Mouse (Mus musculus) testis, adult 10 weeks (tissue): Measurements from ENCODE around the gene Pink1. TPM values are rescaled to one million over a fixed set of nuclear protein-coding genes. Genes with fewer than 3 reads are reported as not detected.

Experiments
- polyA plus RNA-seq: library from polyadenylated mRNA; stranded (reverse); fragments of 350-450 nt; fragmentation: Illumina TruSeq; extraction: RNeasy Lipid Tissue Mini Kit (QIAGEN cat#74804); gene quantifications from one replicate; pipeline ENCODE4 v1.2.3, GENCODE M21; 2014; ENCODE audit warnings: low read depth, low replicate concordance

The Pink1 gene
- 55.3 TPM for polyA plus RNA-seq

GRCm38 (mm10) chr4:138326077-138326695, at the start of gene Pink1:
TSS of gene Pink1 (minus strand) at chr4:138326307.

GRCm38 (mm10) chr4:138367641-138368497, 41.8 kb upstream of the Pink1 start, which contains the start of gene Cda:
TSS of gene Cda (minus strand) at chr4:138367992.

GRCm38 (mm10) chr4:138304340-138305104, 21.6 kb downstream of the Pink1 start, which contains the start of gene Ddost:
TSS of gene Ddost (plus strand) at chr4:138304730.

Other genes starting within 250 kb of the Pink1 start
- 39.1 TPM for gene Hp1bp3, start 110.0 kb downstream of the Pink1 start, polyA plus RNA-seq
- gene Sh2d5, start 75.9 kb downstream of the Pink1 start, polyA plus RNA-seq = 0.41 TPM
- 7.0 TPM for gene Kif17, start 75.9 kb downstream of the Pink1 start, polyA plus RNA-seq
- gene Ddost, start 21.6 kb downstream of the Pink1 start, polyA plus RNA-seq = 21.6 TPM
- gene Cda, start 41.7 kb upstream of the Pink1 start, polyA plus RNA-seq = not detected
- not detected for gene Fam43b, start 70.2 kb upstream of the Pink1 start, polyA plus RNA-seq
- gene Mul1, start 108.4 kb upstream of the Pink1 start, polyA plus RNA-seq = 17.1 TPM
- gene Camk2n1, start 128.0 kb upstream of the Pink1 start, polyA plus RNA-seq = 40.9 TPM